Comparison of ENCODE assay signal across 8 mouse cellular contexts in the genomic region with DNA sequence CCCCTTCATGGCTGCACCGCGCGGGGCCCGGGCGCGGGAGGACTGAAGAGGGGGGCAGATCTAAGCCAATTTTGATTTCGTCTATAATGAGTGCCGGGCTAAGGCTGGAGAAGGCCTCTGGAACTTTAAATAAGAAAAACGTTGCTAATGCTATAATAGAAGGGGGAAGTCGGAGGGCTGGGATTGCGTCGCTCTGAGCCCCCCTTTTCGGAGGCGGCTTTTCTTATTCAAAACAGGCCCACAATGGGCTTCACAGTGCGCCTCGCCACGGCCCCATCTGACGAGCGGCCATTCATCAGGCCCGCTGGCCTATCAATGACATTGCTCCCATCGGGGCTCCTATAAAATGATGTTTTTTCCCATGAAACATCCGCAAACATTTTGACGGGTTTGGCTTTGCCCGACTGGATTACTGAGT. TPM values are rescaled to one million over a fixed set of nuclear protein-coding genes. Genes with fewer than 3 reads are reported as not detected.
DNase-seq lines count a peak whose midpoint lies in the region; ATAC-seq and TF ChIP-seq lines count a peak whose summit lies in the region.

Gene Rfx4 (plus strand): TSS at position 277 of the 418 bp plus-strand sequence.

- H3K36me3 ChIP-seq in kidney, postnatal 0 days (ENCODE audit: insufficient read depth, low read length), result no peaks in the 10 kb centered on the region
- H3K36me3 ChIP-seq in hindbrain, embryonic 11.5 days (ENCODE audit: control insufficient read depth, insufficient read depth, low read length), result no peaks in the 10 kb centered on the region
- H3K36me3 ChIP-seq in liver, postnatal 0 days (replicated peaks; ENCODE audit: insufficient read depth, low read length), result no peaks in the 10 kb centered on the region

- under 1% methylated on average over 24 of the region's 24 CpGs for WGBS in kidney, postnatal 0 days
- under 1% methylated on average over 24 of the region's 24 CpGs for WGBS in hindbrain, embryonic 11.5 days
- WGBS in liver, postnatal 0 days (ENCODE audit: insufficient replicate concordance), result under 1% methylated on average over 24 of the region's 24 CpGs

- H3K27ac ChIP-seq in kidney, postnatal 0 days, result no peak within 1 kb of the TSS
- peak within 1 kb of the TSS; percentile 87 for H3K27ac ChIP-seq in hindbrain, embryonic 11.5 days (ENCODE audit: low read depth, low read length)
- H3K27ac ChIP-seq in liver, postnatal 0 days (ENCODE audit: low read depth), result no peak within 1 kb of the TSS

- no peak for ATAC-seq in kidney, postnatal 0 days (replicated peaks; ENCODE audit: low FRiP score, low read depth)
- ATAC-seq in hindbrain, embryonic 11.5 days (ENCODE audit: low FRiP score), result peak; percentile 78
- ATAC-seq in liver, postnatal 0 days, result no peak

- peak within 1 kb of the TSS; percentile 30 for H3K4me3 ChIP-seq in kidney, postnatal 0 days (replicated peaks; ENCODE audit: low read depth, low read length)
- peak within 1 kb of the TSS; percentile 70 for H3K4me3 ChIP-seq in hindbrain, embryonic 11.5 days (ENCODE audit: low read depth, low read length)
- H3K4me3 ChIP-seq in liver, postnatal 0 days (ENCODE audit: low read depth, low read length), result peak within 1 kb of the TSS; percentile 24

- no peak within 1 kb of the TSS for H3K9ac ChIP-seq in kidney, postnatal 0 days (ENCODE audit: low read depth, low read length)
- H3K9ac ChIP-seq in hindbrain, embryonic 11.5 days (ENCODE audit: low read depth, low read length), result peak within 1 kb of the TSS; percentile 88
- no peak within 1 kb of the TSS for H3K9ac ChIP-seq in liver, postnatal 0 days (replicated peaks)

- TF ChIP-seq EP300 in liver, postnatal 0 days (IDR thresholded peaks at IDR 0.05; ENCODE audit: low read depth), result no peak

- DNase-seq in kidney, postnatal 0 days (ENCODE audit: low spot score), result no peak
- no peak for DNase-seq in kidney, adult 11 months
- DNase-seq in embryo, embryonic 10 days (ENCODE audit: low spot score), result peak; percentile 86
- peak; percentile 88 for DNase-seq in hindbrain, embryonic 11.5 days (ENCODE audit: low spot score)
- no peak for DNase-seq in liver, postnatal 0 days
- no peak for DNase-seq in adrenal gland, adult 18-20 months (ENCODE audit: low spot score in 2 of 2)
- no peak for DNase-seq in thymus, postnatal 10 days (ENCODE audit: low spot score in 2 of 2)
- DNase-seq in cerebellum, adult 18-20 months, result no peak

- TF ChIP-seq CTCF in kidney, postnatal 0 days (IDR thresholded peaks at IDR 0.05; ENCODE audit: low read depth), result no peak
- TF ChIP-seq CTCF in liver, postnatal 0 days (IDR thresholded peaks at IDR 0.05; ENCODE audit: low read depth), result no peak

- peak within 1 kb of the TSS; percentile 52 for H3K4me2 ChIP-seq in kidney, postnatal 0 days (ENCODE audit: low read length)
- peak within 1 kb of the TSS; percentile 80 for H3K4me2 ChIP-seq in hindbrain, embryonic 11.5 days (replicated peaks; ENCODE audit: low read depth, low read length)
- peak within 1 kb of the TSS; percentile 49 for H3K4me2 ChIP-seq in liver, postnatal 0 days (ENCODE audit: low read depth, low read length)

- H3K4me1 ChIP-seq in kidney, postnatal 0 days (replicated peaks; ENCODE audit: insufficient read depth, low read length), result peaks cover 36% of the 10 kb centered on the region; the same call in 1 of the 2 replicates
- peaks cover 7% of the 10 kb centered on the region for H3K4me1 ChIP-seq in hindbrain, embryonic 11.5 days (replicated peaks; ENCODE audit: control insufficient read depth, insufficient read depth, low read length)
- H3K4me1 ChIP-seq in liver, postnatal 0 days (ENCODE audit: insufficient read depth), result peaks cover 18% of the 10 kb centered on the region

- H3K27me3 ChIP-seq in kidney, postnatal 0 days (ENCODE audit: insufficient read depth, low read length), result peaks cover 80% of the 10 kb centered on the region
- peaks cover 27% of the 10 kb centered on the region for H3K27me3 ChIP-seq in hindbrain, embryonic 11.5 days (ENCODE audit: control insufficient read depth, insufficient read depth, low read length)
- H3K27me3 ChIP-seq in liver, postnatal 0 days (ENCODE audit: insufficient read depth, low read length), result peaks cover 94% of the 10 kb centered on the region

- no peaks in the 10 kb centered on the region for H3K9me3 ChIP-seq in kidney, postnatal 0 days (replicated peaks; ENCODE audit: low read length)
- H3K9me3 ChIP-seq in hindbrain, embryonic 11.5 days (ENCODE audit: control insufficient read depth, low read length), result no peaks in the 10 kb centered on the region
- H3K9me3 ChIP-seq in liver, postnatal 0 days (ENCODE audit: low read length), result no peaks in the 10 kb centered on the region

RNA-seq across cellular contexts. Expression of gene Rfx4, which starts in this region (rescaled TPM):
- 0.05 and 0.18 TPM in 2 replicates for polyA plus RNA-seq in kidney, postnatal 0 days (2015; fragmentation: Nextera tagmentation; extraction: Ambion mirVana)
- 65.9 and 66.5 TPM in 2 replicates for polyA plus RNA-seq in hindbrain, embryonic 11.5 days (2014; fragmentation: Nextera tagmentation; extraction: Ambion mirVana)
- not detected in 2 replicates for polyA plus RNA-seq in liver, postnatal 0 days (2015; fragmentation: Nextera tagmentation; extraction: Ambion mirVana)
- under 1 TPM in 1 of 2 experiments, not detected in 1; 0.16 TPM for total RNA-seq in adrenal gland, adult 18-20 months (2021)

Comparison
In these comparisons a context has a peak if more than half of its experiments do, and no peak if none do; other contexts are left out.
1. RNA of gene Rfx4 (polyA plus RNA-seq): 65.9 to 66.5 TPM in hindbrain, embryonic 11.5 days; 0.05 to 0.18 TPM in kidney, postnatal 0 days and not detected in liver, postnatal 0 days; every median in the first group is over 10 times any median in the second.
2. DNase-seq: peak in embryo, embryonic 10 days (single experiment) and hindbrain, embryonic 11.5 days (single experiment); none in kidney, postnatal 0 days (single experiment), kidney, adult 11 months (single experiment), liver, postnatal 0 days (single experiment), adrenal gland, adult 18-20 months (0 of 2), thymus, postnatal 10 days (0 of 2) and cerebellum, adult 18-20 months (0 of 2).
3. Peak in every context shown above with its lines, with median percentiles within 50 percentile points of each other: H3K4me2 ChIP-seq and H3K4me3 ChIP-seq.